Mouse (Mus musculus) heart, embryonic 14.5 days (tissue): Measurements from ENCODE around the gene Chd2. TPM values are rescaled to one million over a fixed set of nuclear protein-coding genes. Genes with fewer than 3 reads are reported as not detected.

Source experiments
- ATAC-seq: fragments of 200-750 bp; cut with Nextera tagmentation; 2 replicates; pipeline ENCODE4 v1.8.0; 2017; ENCODE audit warnings: low read depth, moderate TSS enrichment; ENCODE audit not compliant: insufficient number of reproducible peaks, insufficient read depth, low FRiP score
- H3K27ac ChIP-seq, 2 experiments: fragments of 200-500 bp in 1 of 2; fragments of 300-500 bp in 1 of 2; sonication (generic) in 1 of 2; replicated peaks in 1 of 2; 2 replicates each; pipeline ENCODE4 v1.5.1; 2012 to 2014; ENCODE audit warnings: low read depth in 2 of 2, low read length in 2 of 2, control low read depth in 1 of 2, mild to moderate bottlenecking in 1 of 2, mixed read lengths in 1 of 2; ENCODE audit not compliant: control insufficient read depth in 1 of 2, insufficient read depth in 1 of 2
- H3K27me3 ChIP-seq: fragments of 300-500 bp; sonication (generic); 2 replicates; pipeline ENCODE4 v1.6.1; 2014; ENCODE audit warnings: mild to moderate bottlenecking, low read length, control low read depth; ENCODE audit not compliant: control insufficient read depth, insufficient read depth
- H3K36me3 ChIP-seq: fragments of 300-500 bp; sonication (generic); 2 replicates; pipeline ENCODE4 v1.6.1; 2014; ENCODE audit warnings: mild to moderate bottlenecking, control low read depth, low read length, mixed read lengths; ENCODE audit not compliant: control insufficient read depth, insufficient read depth
- H3K4me1 ChIP-seq, 2 experiments: fragments of 200-500 bp in 1 of 2; fragments of 300-500 bp in 1 of 2; sonication (generic) in 1 of 2; 2 replicates each; pipeline ENCODE4 v1.6.1; 2012 to 2014; ENCODE audit warnings: low read length in 2 of 2, control low read depth in 1 of 2, mixed read lengths in 1 of 2; ENCODE audit not compliant: control insufficient read depth in 2 of 2, insufficient read depth in 2 of 2
- H3K4me2 ChIP-seq: fragments of 300-500 bp; sonication (generic); 2 replicates; pipeline ENCODE4 v1.6.1; 2014; ENCODE audit warnings: mild to moderate bottlenecking, low read length
- H3K4me3 ChIP-seq, 2 experiments: fragments of 200-500 bp in 1 of 2; fragments of 300-500 bp in 1 of 2; sonication (generic) in 1 of 2; 2 replicates each; pipeline ENCODE4 v1.5.1; 2012 to 2014; ENCODE audit warnings: low read length in 2 of 2, mild to moderate bottlenecking in 2 of 2, control low read depth in 1 of 2, low read depth in 1 of 2, moderate library complexity in 1 of 2; ENCODE audit not compliant: control insufficient read depth in 1 of 2, insufficient read depth in 1 of 2
- H3K9ac ChIP-seq: fragments of 300-500 bp; sonication (generic); 2 replicates; pipeline ENCODE4 v1.6.1; 2014; ENCODE audit warnings: mild to moderate bottlenecking, low read length
- H3K9me3 ChIP-seq: fragments of 300-500 bp; sonication (generic); 2 replicates; pipeline ENCODE4 v1.6.1; 2016; ENCODE audit warnings: low read length, control low read depth; ENCODE audit not compliant: control insufficient read depth
- WGBS: fragments of 180-500 bp; shearing (Covaris S2); extraction: QIAGEN DNeasy Blood & Tissue Kit; methylation state at CpG from one replicate; pipeline ENCODE4 v1.1.7; 2014; 5-methylcytosine and 5-hydroxymethylcytosine counted together
- polyA plus RNA-seq: library from polyadenylated mRNA; unstranded; fragments of >200 nt; fragmentation: Nextera tagmentation; extraction: Ambion mirVana; gene quantifications from 2 replicates; pipeline ENCODE4 v1.2.1, GENCODE M21; 2014

Gene Chd2
- polyA plus RNA-seq, 1 experiment from 2014 or later, result 46.9 TPM

GRCm38 (mm10) chr7:73434336-73434677 lies 107.3 kb downstream of the Chd2 start:
- 92% methylated on average over 2 of the region's 2 CpGs for WGBS
- no peak overlapping the region for H3K4me2 ChIP-seq
- peaks cover 85% of the 10 kb centered on the region for H3K36me3 ChIP-seq
- no peak overlapping the region for H3K27ac ChIP-seq
- no peak overlapping the region for H3K4me3 ChIP-seq
- no peaks in the 10 kb centered on the region for H3K27me3 ChIP-seq
- H3K9me3 ChIP-seq, result no peaks in the 10 kb centered on the region
- no peak overlapping the region for H3K9ac ChIP-seq
- peaks cover 0 to 17% of the 10 kb centered on the region in 2 experiments; a peak in 3 of 4 replicates for H3K4me1 ChIP-seq
- ATAC-seq, result no peak

DNA sequence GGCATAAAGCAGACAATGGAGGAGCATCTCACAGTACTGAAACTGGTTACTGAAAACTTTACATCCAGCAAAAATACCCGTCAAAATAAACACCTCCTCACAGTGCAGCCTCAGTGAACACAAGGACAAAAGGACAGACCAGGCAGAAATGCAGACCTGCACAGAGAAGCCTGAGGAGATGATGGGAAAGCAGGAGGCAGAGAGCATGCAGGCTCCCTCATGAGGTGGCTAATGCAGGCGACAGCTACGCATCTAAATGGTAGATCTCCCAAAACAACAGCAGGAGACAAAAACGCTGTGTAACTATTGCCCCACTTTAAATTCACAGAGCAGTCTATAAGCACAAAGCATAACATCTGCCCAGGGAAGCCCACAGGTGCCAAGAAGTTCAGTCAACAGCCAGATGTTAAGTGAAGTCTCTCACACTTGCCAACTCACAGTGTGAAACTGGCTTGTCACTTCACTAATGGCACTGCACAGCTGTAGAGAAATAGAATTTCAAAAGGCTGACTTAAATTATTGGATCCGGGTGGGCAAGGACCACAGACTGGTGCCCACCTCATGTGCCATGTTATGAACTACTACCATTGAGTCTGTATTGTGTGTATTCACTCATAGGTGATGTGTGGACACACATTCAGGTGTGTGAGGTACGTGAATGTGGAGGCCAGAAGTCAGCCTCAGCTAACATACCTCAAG lies 107.8 kb downstream of the Chd2 start:
- Histone ChIP-seq H3K4me2 (no peak overlapping the region), H3K27me3 (no peaks in the 10 kb centered on the region), H3K27ac (no peak overlapping the region), H3K4me3 (no peak overlapping the region), H3K9me3 (no peaks in the 10 kb centered on the region), H3K36me3 (peaks cover 85% of the 10 kb centered on the region), H3K4me1 (peaks cover 0 to 17% of the 10 kb centered on the region in 2 experiments; a peak in 3 of 4 replicates), H3K9ac (no peak overlapping the region)
- no peak for ATAC-seq
- 80% methylated on average over 6 of the region's 6 CpGs for WGBS

- Histone ChIP-seq H3K27ac (no peak overlapping the region), H3K4me2 (no peak overlapping the region), H3K9me3 (no peaks in the 10 kb centered on the region), H3K4me1 (peaks cover 5 to 11% of the 10 kb centered on the region in 2 experiments; a peak in 3 of 4 replicates), H3K36me3 (peaks cover 64% of the 10 kb centered on the region), H3K27me3 (no peaks in the 10 kb centered on the region), H3K9ac (no peak overlapping the region), H3K4me3 (no peak overlapping the region)
- ATAC-seq, result no peak
- 72% methylated on average over 3 of the region's 3 CpGs for WGBS
These were observed 113.1 kb downstream of the Chd2 start for GRCm38 (mm10) chr7:73428525-73428924.

GRCm38 (mm10) chr7:73427794-73428193 lies 113.8 kb downstream of the Chd2 start:
- no peak overlapping the region for H3K27ac ChIP-seq
- H3K9me3 ChIP-seq, result no peaks in the 10 kb centered on the region
- WGBS, result 93% methylated on average over 6 of the region's 6 CpGs
- no peak for ATAC-seq
- H3K27me3 ChIP-seq, result no peaks in the 10 kb centered on the region
- no peak overlapping the region for H3K4me3 ChIP-seq
- no peak overlapping the region for H3K4me2 ChIP-seq
- H3K9ac ChIP-seq, result no peak overlapping the region
- peaks cover 5 to 11% of the 10 kb centered on the region in 2 experiments; a peak in 3 of 4 replicates for H3K4me1 ChIP-seq
- peaks cover 57% of the 10 kb centered on the region for H3K36me3 ChIP-seq

GRCm38 (mm10) chr7:73426752-73427386 lies 114.8 kb downstream of the Chd2 start:
- Histone ChIP-seq H3K9ac (no peak overlapping the region), H3K9me3 (no peaks in the 10 kb centered on the region), H3K4me1 (peaks cover 8 to 16% of the 10 kb centered on the region in 2 experiments), H3K36me3 (peaks cover 54% of the 10 kb centered on the region), H3K4me3 (no peak overlapping the region), H3K4me2 (no peak overlapping the region), H3K27ac (no peak overlapping the region), H3K27me3 (no peaks in the 10 kb centered on the region)
- no peak for ATAC-seq
- 86% methylated on average over 8 of the region's 8 CpGs for WGBS

DNA sequence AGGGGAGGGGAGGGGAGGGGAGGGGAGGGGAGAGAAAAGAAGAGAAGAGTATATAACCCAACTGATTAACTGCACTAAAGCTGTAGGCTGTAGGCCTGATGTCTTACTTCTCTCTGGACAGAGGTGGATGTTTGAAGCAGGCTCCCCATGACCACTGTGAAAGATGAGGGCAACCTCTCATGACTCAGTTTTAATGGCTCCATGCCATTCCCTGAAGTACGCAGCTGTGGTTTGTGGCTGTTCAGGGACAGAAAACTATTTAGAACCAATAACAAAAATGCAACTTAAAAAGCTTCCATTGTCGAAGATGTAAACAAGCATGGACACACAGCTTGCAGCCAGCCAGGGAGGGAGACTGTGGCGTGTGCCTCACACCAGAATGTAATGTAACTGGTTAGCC lies 115.4 kb downstream of the Chd2 start:
- Histone ChIP-seq H3K27ac (no peak overlapping the region), H3K36me3 (peaks cover 50% of the 10 kb centered on the region), H3K4me1 (peaks cover 14 to 22% of the 10 kb centered on the region in 2 experiments), H3K9ac (no peak overlapping the region), H3K9me3 (no peaks in the 10 kb centered on the region), H3K4me3 (no peak overlapping the region), H3K27me3 (no peaks in the 10 kb centered on the region), H3K4me2 (no peak overlapping the region)
- ATAC-seq, result no peak
- WGBS, result 85% methylated on average over 3 of the region's 3 CpGs

- no peak overlapping the region for H3K9ac ChIP-seq
- H3K4me3 ChIP-seq, result no peak overlapping the region
- no peaks in the 10 kb centered on the region for H3K9me3 ChIP-seq
- H3K27me3 ChIP-seq, result no peaks in the 10 kb centered on the region
- H3K36me3 ChIP-seq, result peaks cover 48% of the 10 kb centered on the region
- peaks cover 20 to 29% of the 10 kb centered on the region in 2 experiments for H3K4me1 ChIP-seq
- ATAC-seq, result no peak
- no peak overlapping the region for H3K27ac ChIP-seq
- 91% methylated on average over 7 of the region's 7 CpGs for WGBS
- H3K4me2 ChIP-seq, result no peak overlapping the region
These were observed 116.2 kb downstream of the Chd2 start for GRCm38 (mm10) chr7:73425451-73425850.
